Mouse (Mus musculus): ENCODE data around the gene Mapk8ip3. TPM values are rescaled to one million over a fixed set of nuclear protein-coding genes. Genes with fewer than 3 reads are reported as not detected.

Gene Mapk8ip3
- polyA plus RNA-seq, 1 experiment from 2014 or later, result 25.6 TPM

DNA sequence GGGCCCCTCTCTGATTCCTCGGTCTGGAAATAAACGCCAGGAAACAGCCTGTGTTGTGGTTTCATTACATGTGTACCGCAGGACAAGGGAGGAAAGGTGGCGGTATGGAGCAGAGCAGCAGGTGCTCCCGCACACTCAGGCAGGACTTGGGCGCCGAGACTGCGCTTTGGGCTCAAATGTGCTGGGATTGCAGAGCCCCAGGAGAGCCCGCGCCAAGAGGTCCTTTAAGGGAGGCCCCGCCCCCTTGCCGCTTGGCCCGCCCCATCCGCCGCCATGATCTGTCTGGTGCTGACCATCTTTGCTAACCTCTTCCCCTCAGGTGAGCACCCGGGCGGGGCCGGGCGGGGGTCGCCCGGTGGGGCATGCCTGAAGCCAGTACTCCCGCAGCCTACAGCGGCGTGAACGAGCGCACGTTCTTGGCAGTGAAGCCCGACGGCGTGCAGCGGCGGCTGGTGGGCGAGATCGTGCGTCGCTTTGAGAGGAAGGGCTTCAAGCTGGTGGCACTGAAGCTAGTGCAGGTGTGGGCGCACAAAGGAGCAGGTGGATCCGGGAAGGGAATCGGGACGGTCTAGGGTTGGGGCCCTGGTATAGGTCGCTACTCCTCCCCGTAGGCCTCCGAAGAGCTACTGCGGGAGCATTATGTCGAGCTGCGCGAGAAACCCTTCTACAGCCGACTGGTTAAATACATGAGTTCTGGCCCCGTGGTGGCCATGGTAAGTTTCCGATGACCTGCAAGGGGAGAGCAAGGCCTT lies 40.4 kb downstream of the Mapk8ip3 start, which contains the start of gene Nme3:
Nme3 (plus strand) TSS at position 260 of the 752 bp plus-strand sequence.
- WGBS, result 1% methylated on average over 50 of the region's 50 CpGs
- H3K4me2 ChIP-seq (ENCODE audit: low read depth, low read length), result peak within 1 kb of the TSS; percentile 97
- H3K9me3 ChIP-seq (ENCODE audit: control insufficient read depth, low read length), result no peaks in the 10 kb centered on the region
- H3K36me3 ChIP-seq (ENCODE audit: control insufficient read depth, insufficient read depth, low read length), result peaks cover 37% of the 10 kb centered on the region
- H3K27me3 ChIP-seq (ENCODE audit: control insufficient read depth, insufficient read depth, low read depth, low read length), result no peaks in the 10 kb centered on the region
- peak within 1 kb of the TSS; percentile 86 for H3K27ac ChIP-seq (ENCODE audit: low read length)
- peaks cover 21% of the 10 kb centered on the region for H3K4me1 ChIP-seq (replicated peaks; ENCODE audit: control insufficient read depth, insufficient read depth, low read length)
- H3K9ac ChIP-seq (ENCODE audit: low read length), result peak within 1 kb of the TSS; percentile 96
- H3K4me3 ChIP-seq (ENCODE audit: low read length), result peak within 1 kb of the TSS; percentile 61
- ATAC-seq (ENCODE audit: low read depth), result peak; percentile 77

DNA sequence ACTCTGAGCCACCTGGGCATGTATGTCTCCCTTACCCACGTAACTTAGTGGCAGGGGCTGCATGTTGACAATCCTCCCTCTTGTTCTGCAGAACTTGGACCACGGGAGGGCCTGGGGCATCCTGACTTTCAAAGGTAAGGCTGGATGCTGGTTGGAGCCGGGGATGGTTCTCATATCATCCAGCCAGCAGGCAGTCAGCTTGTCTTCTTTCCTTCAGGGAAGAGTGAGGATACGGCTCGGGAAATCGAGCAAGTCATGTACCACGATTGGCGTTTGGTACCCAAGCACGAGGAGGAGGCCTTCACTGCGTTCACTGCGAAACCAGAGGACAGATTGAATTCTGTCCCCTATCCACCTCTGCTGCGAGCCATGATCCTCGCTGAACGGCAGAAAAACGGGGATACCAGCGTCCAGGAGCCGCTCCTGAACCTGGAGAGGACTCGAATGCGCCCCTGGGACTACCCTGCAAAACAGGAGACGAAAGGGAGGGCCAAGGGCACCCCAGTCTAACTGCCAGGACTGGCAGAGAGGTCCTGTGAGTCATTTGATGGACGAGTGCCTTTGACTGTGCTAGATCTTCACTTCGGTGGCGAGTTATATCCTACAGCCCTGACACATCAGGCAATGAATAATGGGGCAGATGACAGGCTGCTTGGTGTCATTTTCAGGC lies 41.1 kb downstream of the Mapk8ip3 start:
- Histone ChIP-seq H3K4me3 (ENCODE audit: low read length) (peak overlapping the region; percentile 61), H3K27me3 (ENCODE audit: control insufficient read depth, insufficient read depth, low read depth, low read length) (no peaks in the 10 kb centered on the region), H3K4me2 (ENCODE audit: low read depth, low read length) (peak overlapping the region; percentile 97), H3K27ac (ENCODE audit: low read length) (peak overlapping the region; percentile 86), H3K9me3 (ENCODE audit: control insufficient read depth, low read length) (no peaks in the 10 kb centered on the region), H3K4me1 (replicated peaks; ENCODE audit: control insufficient read depth, insufficient read depth, low read length) (peaks cover 21% of the 10 kb centered on the region), H3K9ac (ENCODE audit: low read length) (peak overlapping the region; percentile 96), H3K36me3 (ENCODE audit: control insufficient read depth, insufficient read depth, low read length) (peaks cover 39% of the 10 kb centered on the region)
- no peak for ATAC-seq (ENCODE audit: low read depth)
- WGBS, result 7% methylated on average over 23 of the region's 23 CpGs

DNA sequence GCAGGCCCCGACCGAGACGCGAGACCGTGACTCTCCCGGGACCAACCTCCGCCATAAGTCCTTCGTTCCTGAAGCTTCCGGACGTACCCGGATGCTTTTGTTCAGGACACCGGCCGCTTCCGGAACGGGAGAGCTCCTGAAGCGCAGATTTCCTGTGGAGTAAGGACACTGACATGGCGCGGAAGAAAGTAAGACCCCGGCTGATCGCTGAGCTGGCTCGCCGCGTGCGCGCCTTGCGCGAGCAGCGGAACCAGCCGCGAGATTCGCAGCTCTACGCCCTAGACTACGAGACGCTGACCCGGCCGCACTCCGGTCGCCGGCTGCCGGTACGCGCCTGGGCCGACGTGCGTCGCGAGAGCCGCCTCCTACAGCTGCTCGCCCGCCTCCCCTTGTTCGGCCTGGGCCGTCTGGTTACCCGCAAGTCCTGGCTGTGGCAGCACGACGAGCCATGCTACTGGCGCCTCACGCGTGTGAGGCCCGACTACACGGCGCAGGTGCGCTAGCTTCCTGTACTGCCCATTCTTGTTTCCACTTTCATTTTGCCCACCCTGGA lies 41.7 kb downstream of the Mapk8ip3 start, which contains the start of the genes Eme2 and Mrps34:
Eme2 (minus strand) TSS at position 93 of the 553 bp plus-strand sequence.
Mrps34 (plus strand) TSS at position 122 of the 553 bp plus-strand sequence.
- H3K9me3 ChIP-seq (ENCODE audit: control insufficient read depth, low read length), result no peaks in the 10 kb centered on the region
- WGBS, result under 1% methylated on average over 61 of the region's 62 CpGs
- no peaks in the 10 kb centered on the region for H3K27me3 ChIP-seq (ENCODE audit: control insufficient read depth, insufficient read depth, low read depth, low read length)
- H3K27ac ChIP-seq (ENCODE audit: low read length), result peak within 1 kb of the TSS; percentile 86
- H3K4me1 ChIP-seq (replicated peaks; ENCODE audit: control insufficient read depth, insufficient read depth, low read length), result peaks cover 21% of the 10 kb centered on the region
- peak within 1 kb of the TSS; percentile 61 for H3K4me3 ChIP-seq (ENCODE audit: low read length)
- peak within 1 kb of the TSS; percentile 97 for H3K4me2 ChIP-seq (ENCODE audit: low read depth, low read length)
- peak; percentile 61 for ATAC-seq (ENCODE audit: low read depth)
- peak within 1 kb of the TSS; percentile 96 for H3K9ac ChIP-seq (ENCODE audit: low read length)
- H3K36me3 ChIP-seq (ENCODE audit: control insufficient read depth, insufficient read depth, low read length), result peaks cover 39% of the 10 kb centered on the region

DNA sequence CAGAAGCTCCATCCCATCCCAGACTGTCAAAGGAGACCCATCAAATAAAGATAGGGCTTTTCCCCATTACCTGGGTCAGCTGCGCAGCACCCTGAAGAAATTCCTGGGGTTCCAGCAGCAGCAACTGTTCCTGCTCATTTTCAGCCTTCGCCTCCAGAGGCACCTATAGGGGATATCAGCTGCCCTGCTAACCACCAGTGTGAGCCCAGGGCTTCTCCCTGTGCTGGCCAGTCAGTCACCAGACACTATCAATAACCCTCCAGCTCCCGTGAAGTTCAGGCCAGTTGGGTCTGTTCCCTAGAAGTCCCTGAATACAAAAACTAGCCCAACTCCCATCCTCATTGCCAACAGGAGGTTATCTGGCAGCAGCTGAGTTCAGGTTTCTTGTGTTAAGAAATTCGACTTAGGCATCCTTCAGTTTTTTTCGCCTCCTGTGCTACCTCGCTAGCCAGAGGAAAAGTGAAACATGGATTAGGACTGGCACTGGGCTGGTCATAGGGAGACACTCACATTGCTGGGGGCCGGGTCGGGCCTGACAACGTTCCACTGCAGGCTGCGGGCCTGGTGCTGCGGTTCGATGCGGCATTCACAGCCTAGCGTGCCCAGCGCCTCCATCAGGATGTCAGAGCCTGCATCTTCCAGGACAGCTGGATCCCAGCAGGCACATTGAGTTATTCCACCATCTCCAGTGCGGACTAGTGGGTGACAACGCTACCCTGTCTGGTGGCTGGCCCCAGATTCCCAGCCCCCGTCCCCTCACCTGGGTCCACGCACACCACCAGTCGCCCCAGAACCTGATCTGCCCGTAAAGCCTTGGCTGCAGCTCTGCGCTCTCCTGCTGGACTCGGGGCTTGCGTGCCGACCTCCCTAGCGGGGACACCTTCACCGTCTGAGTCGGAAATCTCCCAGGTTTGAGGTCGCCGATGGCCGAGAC lies 42.4 kb downstream of the Mapk8ip3 start:
- ATAC-seq (ENCODE audit: low read depth), result peak; percentile 6
- 9% methylated on average over 31 of the region's 31 CpGs for WGBS
- H3K36me3 ChIP-seq (ENCODE audit: control insufficient read depth, insufficient read depth, low read length), result peaks cover 35% of the 10 kb centered on the region
- no peaks in the 10 kb centered on the region for H3K27me3 ChIP-seq (ENCODE audit: control insufficient read depth, insufficient read depth, low read depth, low read length)
- H3K4me3 ChIP-seq (ENCODE audit: low read length), result peak overlapping the region; percentile 61
- peak overlapping the region; percentile 96 for H3K9ac ChIP-seq (ENCODE audit: low read length)
- H3K4me2 ChIP-seq (ENCODE audit: low read depth, low read length), result peak overlapping the region; percentile 97
- peak overlapping the region; percentile 86 for H3K27ac ChIP-seq (ENCODE audit: low read length)
- H3K4me1 ChIP-seq (replicated peaks; ENCODE audit: control insufficient read depth, insufficient read depth, low read length), result peaks cover 21% of the 10 kb centered on the region
- H3K9me3 ChIP-seq (ENCODE audit: control insufficient read depth, low read length), result no peaks in the 10 kb centered on the region

DNA sequence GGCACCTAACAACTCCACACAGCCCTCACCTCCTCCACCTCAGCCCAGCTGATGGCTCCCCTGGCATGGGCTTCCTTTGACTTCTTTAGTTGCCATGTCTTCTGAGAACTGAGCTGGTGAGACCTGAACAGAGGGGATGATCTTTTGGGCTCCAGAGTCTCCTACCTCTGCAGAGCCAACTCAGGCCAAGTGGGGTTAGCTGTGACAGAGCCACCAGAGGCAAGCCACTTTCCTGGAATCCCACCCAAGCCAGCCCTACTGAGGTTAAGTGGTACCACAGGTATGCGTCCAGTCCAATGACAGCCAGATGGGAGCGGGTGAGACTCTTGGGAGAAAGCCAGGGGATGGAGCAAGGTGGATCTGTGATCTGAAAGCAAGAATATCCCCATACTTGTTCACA lies 43.5 kb downstream of the Mapk8ip3 start:
- WGBS, result 88% methylated on average over 2 of the region's 2 CpGs
- Histone ChIP-seq H3K36me3 (ENCODE audit: control insufficient read depth, insufficient read depth, low read length) (peaks cover 30% of the 10 kb centered on the region), H3K4me3 (ENCODE audit: low read length) (no peak overlapping the region)

DNA sequence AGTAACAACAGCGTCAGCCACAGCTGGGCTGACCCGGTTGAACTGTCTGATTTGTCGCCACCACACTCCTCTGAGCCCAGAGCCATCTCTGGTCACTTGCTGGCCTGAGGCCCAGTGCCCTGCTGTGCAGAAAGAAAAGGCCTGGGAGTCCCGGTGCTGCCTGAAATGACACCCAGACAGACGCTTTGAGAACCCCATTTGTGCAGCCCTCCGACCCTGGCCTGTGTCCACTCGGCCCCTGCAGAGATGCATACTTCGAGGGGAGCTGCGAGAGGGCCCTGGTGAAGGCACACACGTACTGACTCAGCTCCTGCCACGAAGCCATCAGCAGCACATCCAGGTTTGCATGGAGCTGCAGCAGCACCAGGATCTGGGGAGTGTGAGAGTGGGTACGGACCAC lies 44.0 kb downstream of the Mapk8ip3 start:
- H3K36me3 ChIP-seq (ENCODE audit: control insufficient read depth, insufficient read depth, low read length), result peaks cover 30% of the 10 kb centered on the region
- H3K4me1 ChIP-seq (replicated peaks; ENCODE audit: control insufficient read depth, insufficient read depth, low read length), result peaks cover 25% of the 10 kb centered on the region
- no peak overlapping the region for H3K4me3 ChIP-seq (ENCODE audit: low read length)
- H3K27ac ChIP-seq (ENCODE audit: low read length), result no peak overlapping the region
- 85% methylated on average over 12 of the region's 12 CpGs for WGBS
- no peak overlapping the region for H3K4me2 ChIP-seq (ENCODE audit: low read depth, low read length)
- no peak for ATAC-seq (ENCODE audit: low read depth)
- H3K27me3 ChIP-seq (ENCODE audit: control insufficient read depth, insufficient read depth, low read depth, low read length), result no peaks in the 10 kb centered on the region
- H3K9me3 ChIP-seq (ENCODE audit: control insufficient read depth, low read length), result no peaks in the 10 kb centered on the region
- H3K9ac ChIP-seq (ENCODE audit: low read length), result no peak overlapping the region

More for the DNA sequence above, 43.5 kb downstream of the Mapk8ip3 start:
- H3K9ac ChIP-seq (ENCODE audit: low read length), result no peak overlapping the region
- no peaks in the 10 kb centered on the region for H3K9me3 ChIP-seq (ENCODE audit: control insufficient read depth, low read length)
- no peak overlapping the region for H3K27ac ChIP-seq (ENCODE audit: low read length)
- no peaks in the 10 kb centered on the region for H3K27me3 ChIP-seq (ENCODE audit: control insufficient read depth, insufficient read depth, low read depth, low read length)
- peaks cover 21% of the 10 kb centered on the region for H3K4me1 ChIP-seq (replicated peaks; ENCODE audit: control insufficient read depth, insufficient read depth, low read length)
- ATAC-seq (ENCODE audit: low read depth), result no peak
- no peak overlapping the region for H3K4me2 ChIP-seq (ENCODE audit: low read depth, low read length)

DNA sequence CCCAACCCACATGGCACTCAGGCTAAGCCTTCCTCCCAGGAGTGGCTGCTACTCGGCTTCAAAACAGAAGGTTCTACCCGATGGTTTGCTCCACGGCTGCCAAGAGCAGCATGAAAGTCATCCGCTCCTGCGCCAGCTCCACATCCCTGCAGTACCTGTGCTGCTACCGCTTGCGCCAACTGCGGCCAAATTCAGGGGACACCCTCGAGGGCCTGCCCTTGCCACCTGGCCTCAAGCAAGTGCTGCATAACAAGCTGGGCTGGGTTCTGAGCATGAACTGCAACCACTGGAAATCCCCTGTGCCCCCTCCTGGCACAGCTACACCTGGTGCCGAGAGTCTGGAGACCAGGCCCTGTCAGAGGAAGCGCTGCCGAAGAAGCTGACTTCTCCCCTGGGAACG lies 45.5 kb downstream of the Mapk8ip3 start:
- H3K4me2 ChIP-seq (ENCODE audit: low read depth, low read length), result no peak overlapping the region
- peaks cover 30% of the 10 kb centered on the region for H3K36me3 ChIP-seq (ENCODE audit: control insufficient read depth, insufficient read depth, low read length)
- H3K9me3 ChIP-seq (ENCODE audit: control insufficient read depth, low read length), result no peaks in the 10 kb centered on the region
- peaks cover 23% of the 10 kb centered on the region for H3K4me1 ChIP-seq (replicated peaks; ENCODE audit: control insufficient read depth, insufficient read depth, low read length)
- ATAC-seq (ENCODE audit: low read depth), result no peak
- no peak overlapping the region for H3K9ac ChIP-seq (ENCODE audit: low read length)
- no peak overlapping the region for H3K4me3 ChIP-seq (ENCODE audit: low read length)
- 78% methylated on average over 13 of the region's 13 CpGs for WGBS
- H3K27me3 ChIP-seq (ENCODE audit: control insufficient read depth, insufficient read depth, low read depth, low read length), result no peaks in the 10 kb centered on the region
- H3K27ac ChIP-seq (ENCODE audit: low read length), result no peak overlapping the region

DNA sequence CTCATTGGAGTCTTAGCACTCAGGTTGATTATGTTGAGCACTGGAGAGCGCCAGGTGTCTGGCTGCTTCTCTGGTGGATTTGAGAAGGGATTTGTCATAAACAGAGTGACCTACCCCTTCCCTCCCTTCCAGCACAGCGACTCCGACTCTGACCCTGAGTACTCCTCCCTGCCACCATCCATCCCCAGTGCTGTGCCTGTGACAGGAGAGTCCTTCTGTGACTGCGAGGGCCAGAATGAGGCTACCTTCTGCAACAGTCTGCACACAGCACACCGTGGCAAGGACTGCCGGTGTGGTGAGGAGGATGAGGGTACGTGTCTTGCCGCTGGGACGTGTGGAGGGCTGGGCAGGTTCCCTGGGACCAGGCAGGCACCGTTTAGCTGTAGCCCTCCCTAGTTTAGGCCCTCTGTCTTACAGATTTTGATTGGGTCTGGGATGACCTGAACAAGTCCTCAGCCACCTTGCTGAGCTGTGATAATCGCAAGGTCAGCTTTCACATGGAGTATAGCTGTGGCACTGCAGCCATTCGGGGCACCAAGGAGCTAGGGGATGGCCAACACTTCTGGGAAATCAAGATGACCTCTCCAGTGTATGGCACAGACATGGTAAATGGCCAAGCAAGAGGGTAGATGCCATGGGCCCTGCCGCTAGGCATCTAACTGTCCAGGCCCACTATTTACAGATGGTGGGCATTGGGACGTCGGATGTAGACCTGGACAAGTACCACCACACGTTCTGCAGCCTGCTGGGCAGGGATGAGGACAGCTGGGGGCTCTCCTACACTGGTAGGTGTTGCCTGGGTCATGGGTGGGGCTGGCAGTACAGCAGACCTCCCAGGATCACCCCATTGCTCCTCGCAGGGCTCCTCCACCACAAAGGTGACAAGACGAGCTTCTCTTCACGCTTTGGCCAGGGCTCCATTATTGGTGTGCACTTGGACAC lies 46.4 kb downstream of the Mapk8ip3 start:
- Histone ChIP-seq H3K27me3 (ENCODE audit: control insufficient read depth, insufficient read depth, low read depth, low read length) (no peaks in the 10 kb centered on the region), H3K27ac (ENCODE audit: low read length) (no peak overlapping the region), H3K4me1 (replicated peaks; ENCODE audit: control insufficient read depth, insufficient read depth, low read length) (peaks cover 21% of the 10 kb centered on the region), H3K4me2 (ENCODE audit: low read depth, low read length) (no peak overlapping the region), H3K4me3 (ENCODE audit: low read length) (no peak overlapping the region), H3K36me3 (ENCODE audit: control insufficient read depth, insufficient read depth, low read length) (peaks cover 30% of the 10 kb centered on the region), H3K9me3 (ENCODE audit: control insufficient read depth, low read length) (no peaks in the 10 kb centered on the region), H3K9ac (ENCODE audit: low read length) (no peak overlapping the region)
- no peak for ATAC-seq (ENCODE audit: low read depth)
- WGBS, result 76% methylated on average over 19 of the region's 19 CpGs

Data from lung, embryonic 16.5 days (tissue).